Mouse (Mus musculus): ENCODE measurements around the gene Wfdc2. TPM values are rescaled to one million over a fixed set of nuclear protein-coding genes. Genes with fewer than 3 reads are reported as not detected.

Gene Wfdc2
- 2.6 and 3.2 TPM in 2 replicates for polyA plus RNA-seq (2015; fragmentation: Nextera tagmentation; extraction: Ambion mirVana)

- no peak for ATAC-seq (replicated peaks)
- WGBS, result 3% methylated on average over 24 of the region's 24 CpGs
- H3K27me3 ChIP-seq (replicated peaks), result peaks cover 17% of the 10 kb centered on the region
Observed at GRCm38 (mm10) chr2:164562391-164563188, at the start of gene Wfdc2. Gene Wfdc2, plus strand, starts transcription at chr2:164562413.

GRCm38 (mm10) chr2:164513389-164513788, 48.8 kb upstream of the Wfdc2 start:
- no peaks in the 10 kb centered on the region for H3K36me3 ChIP-seq (replicated peaks)
- no peak for ATAC-seq (replicated peaks)
- WGBS, result 80% methylated on average over 8 of the region's 8 CpGs
- H3K9ac ChIP-seq, result no peak overlapping the region
- H3K4me3 ChIP-seq, result no peak overlapping the region
- H3K9me3 ChIP-seq, result no peaks in the 10 kb centered on the region
- H3K4me2 ChIP-seq, result no peak overlapping the region
- H3K27me3 ChIP-seq (replicated peaks), result no peaks in the 10 kb centered on the region
- no peak overlapping the region for H3K27ac ChIP-seq
- H3K4me1 ChIP-seq, result no peaks in the 10 kb centered on the region

More at GRCm38 (mm10) chr2:164562391-164563188, at the start of gene Wfdc2:
- Histone ChIP-seq H3K36me3 (replicated peaks) (no peaks in the 10 kb centered on the region), H3K9ac (peak within 1 kb of the TSS; percentile 53), H3K27ac (no peak within 1 kb of the TSS), H3K9me3 (no peaks in the 10 kb centered on the region), H3K4me3 (peak within 1 kb of the TSS; percentile 44), H3K4me2 (peak within 1 kb of the TSS; percentile 98), H3K4me1 (peaks cover 19% of the 10 kb centered on the region)

- no peak for ATAC-seq (replicated peaks)
- WGBS, result 82% methylated on average over 3 of the region's 3 CpGs
- no peaks in the 10 kb centered on the region for H3K27me3 ChIP-seq (replicated peaks)
Observed at GRCm38 (mm10) chr2:164514916-164515315, 47.3 kb upstream of the Wfdc2 start.

GRCm38 (mm10) chr2:164515897-164516296, 46.3 kb upstream of the Wfdc2 start:
- H3K27me3 ChIP-seq (replicated peaks), result no peaks in the 10 kb centered on the region
- WGBS, result 80% methylated on average over 9 of the region's 9 CpGs
- no peaks in the 10 kb centered on the region for H3K36me3 ChIP-seq (replicated peaks)
- no peak for ATAC-seq (replicated peaks)
- H3K4me2 ChIP-seq, result no peak overlapping the region
- H3K27ac ChIP-seq, result no peak overlapping the region
- H3K9ac ChIP-seq, result no peak overlapping the region
- no peaks in the 10 kb centered on the region for H3K4me1 ChIP-seq
- H3K4me3 ChIP-seq, result no peak overlapping the region
- H3K9me3 ChIP-seq, result no peaks in the 10 kb centered on the region

More at GRCm38 (mm10) chr2:164514916-164515315, 47.3 kb upstream of the Wfdc2 start:
- Histone ChIP-seq H3K36me3 (replicated peaks) (no peaks in the 10 kb centered on the region), H3K4me3 (no peak overlapping the region), H3K4me1 (no peaks in the 10 kb centered on the region), H3K9me3 (no peaks in the 10 kb centered on the region), H3K9ac (no peak overlapping the region), H3K27ac (no peak overlapping the region), H3K4me2 (no peak overlapping the region)

GRCm38 (mm10) chr2:164516592-164516991, 45.6 kb upstream of the Wfdc2 start:
- no peak for ATAC-seq (replicated peaks)
- 84% methylated on average over 11 of the region's 11 CpGs for WGBS
- H3K4me1 ChIP-seq, result no peaks in the 10 kb centered on the region
- H3K4me3 ChIP-seq, result no peak overlapping the region
- H3K36me3 ChIP-seq (replicated peaks), result no peaks in the 10 kb centered on the region
- no peak overlapping the region for H3K9ac ChIP-seq
- no peaks in the 10 kb centered on the region for H3K27me3 ChIP-seq (replicated peaks)
- H3K4me2 ChIP-seq, result no peak overlapping the region
- no peaks in the 10 kb centered on the region for H3K9me3 ChIP-seq
- H3K27ac ChIP-seq, result no peak overlapping the region

GRCm38 (mm10) chr2:164517485-164518221, 44.6 kb upstream of the Wfdc2 start:
- H3K9me3 ChIP-seq, result no peaks in the 10 kb centered on the region
- no peak overlapping the region for H3K4me3 ChIP-seq
- no peak for ATAC-seq (replicated peaks)
- no peaks in the 10 kb centered on the region for H3K27me3 ChIP-seq (replicated peaks)
- no peak overlapping the region for H3K9ac ChIP-seq
- no peak overlapping the region for H3K4me2 ChIP-seq
- no peak overlapping the region for H3K27ac ChIP-seq
- 35% methylated on average over 10 of the region's 10 CpGs for WGBS
- H3K4me1 ChIP-seq, result no peaks in the 10 kb centered on the region
- no peaks in the 10 kb centered on the region for H3K36me3 ChIP-seq (replicated peaks)

GRCm38 (mm10) chr2:164518266-164519170, 43.7 kb upstream of the Wfdc2 start:
- H3K9ac ChIP-seq, result no peak overlapping the region
- H3K9me3 ChIP-seq, result no peaks in the 10 kb centered on the region
- ATAC-seq (replicated peaks), result no peak
- H3K4me1 ChIP-seq, result no peaks in the 10 kb centered on the region
- H3K36me3 ChIP-seq (replicated peaks), result no peaks in the 10 kb centered on the region
- no peak overlapping the region for H3K4me2 ChIP-seq
- H3K27me3 ChIP-seq (replicated peaks), result no peaks in the 10 kb centered on the region
- H3K27ac ChIP-seq, result 0 out of 2 replicates have a peak overlapping the region, but pooled peaks have one; percentile 29
- H3K4me3 ChIP-seq, result no peak overlapping the region
- WGBS, result 55% methylated on average over 11 of the region's 11 CpGs

- Histone ChIP-seq H3K4me2 (no peak overlapping the region), H3K9me3 (no peaks in the 10 kb centered on the region), H3K4me1 (no peaks in the 10 kb centered on the region), H3K36me3 (replicated peaks) (no peaks in the 10 kb centered on the region), H3K27me3 (replicated peaks) (no peaks in the 10 kb centered on the region), H3K4me3 (no peak overlapping the region), H3K9ac (no peak overlapping the region), H3K27ac (no peak overlapping the region)
- ATAC-seq (replicated peaks), result no peak
- WGBS, result 77% methylated on average over 6 of the region's 6 CpGs
Observed at GRCm38 (mm10) chr2:164519171-164519526, 43.1 kb upstream of the Wfdc2 start.

GRCm38 (mm10) chr2:164520782-164521181, 41.4 kb upstream of the Wfdc2 start:
- Histone ChIP-seq H3K4me2 (no peak overlapping the region), H3K27ac (no peak overlapping the region), H3K36me3 (replicated peaks) (no peaks in the 10 kb centered on the region), H3K4me1 (no peaks in the 10 kb centered on the region), H3K27me3 (replicated peaks) (no peaks in the 10 kb centered on the region), H3K9me3 (no peaks in the 10 kb centered on the region), H3K9ac (no peak overlapping the region), H3K4me3 (no peak overlapping the region)
- 17% methylated on average over 3 of the region's 3 CpGs for WGBS
- no peak for ATAC-seq (replicated peaks)

- no peaks in the 10 kb centered on the region for H3K36me3 ChIP-seq (replicated peaks)
- WGBS, result 18% methylated on average over 11 of the region's 11 CpGs
- no peak overlapping the region for H3K4me2 ChIP-seq
- no peaks in the 10 kb centered on the region for H3K27me3 ChIP-seq (replicated peaks)
- H3K4me3 ChIP-seq, result no peak overlapping the region
- no peak overlapping the region for H3K9ac ChIP-seq
- H3K9me3 ChIP-seq, result no peaks in the 10 kb centered on the region
- no peaks in the 10 kb centered on the region for H3K4me1 ChIP-seq
- no peak for ATAC-seq (replicated peaks)
- H3K27ac ChIP-seq, result no peak overlapping the region
Observed at GRCm38 (mm10) chr2:164521841-164522240, 40.4 kb upstream of the Wfdc2 start.

GRCm38 (mm10) chr2:164522280-164522679, 39.9 kb upstream of the Wfdc2 start:
- Histone ChIP-seq H3K4me2 (no peak overlapping the region), H3K36me3 (replicated peaks) (no peaks in the 10 kb centered on the region), H3K9me3 (no peaks in the 10 kb centered on the region), H3K4me3 (no peak overlapping the region), H3K4me1 (no peaks in the 10 kb centered on the region), H3K27ac (no peak overlapping the region), H3K9ac (no peak overlapping the region), H3K27me3 (replicated peaks) (no peaks in the 10 kb centered on the region)
- no peak for ATAC-seq (replicated peaks)
- WGBS, result 22% methylated on average over 8 of the region's 8 CpGs

GRCm38 (mm10) chr2:164523301-164523773, 38.9 kb upstream of the Wfdc2 start:
- 83% methylated on average over 10 of the region's 10 CpGs for WGBS
- H3K27me3 ChIP-seq (replicated peaks), result no peaks in the 10 kb centered on the region
- H3K4me2 ChIP-seq, result no peak overlapping the region
- H3K9ac ChIP-seq, result no peak overlapping the region
- no peaks in the 10 kb centered on the region for H3K9me3 ChIP-seq
- H3K36me3 ChIP-seq (replicated peaks), result no peaks in the 10 kb centered on the region
- H3K4me1 ChIP-seq, result no peaks in the 10 kb centered on the region
- no peak overlapping the region for H3K27ac ChIP-seq
- H3K4me3 ChIP-seq, result no peak overlapping the region
- ATAC-seq (replicated peaks), result no peak

Measured in midbrain, embryonic 15.5 days (tissue).